Mouse (Mus musculus): ENCODE measurements around the gene Hes7.
A peak's percentile ranks its signal among the peaks of the same experiment; 100 is the strongest.
"Not testable (repeated sequence)": the region's sequence is repeated elsewhere in the genome, so short reads cannot be mapped to it uniquely, and the experiment has no call there.

Hes7 gene

DNA sequence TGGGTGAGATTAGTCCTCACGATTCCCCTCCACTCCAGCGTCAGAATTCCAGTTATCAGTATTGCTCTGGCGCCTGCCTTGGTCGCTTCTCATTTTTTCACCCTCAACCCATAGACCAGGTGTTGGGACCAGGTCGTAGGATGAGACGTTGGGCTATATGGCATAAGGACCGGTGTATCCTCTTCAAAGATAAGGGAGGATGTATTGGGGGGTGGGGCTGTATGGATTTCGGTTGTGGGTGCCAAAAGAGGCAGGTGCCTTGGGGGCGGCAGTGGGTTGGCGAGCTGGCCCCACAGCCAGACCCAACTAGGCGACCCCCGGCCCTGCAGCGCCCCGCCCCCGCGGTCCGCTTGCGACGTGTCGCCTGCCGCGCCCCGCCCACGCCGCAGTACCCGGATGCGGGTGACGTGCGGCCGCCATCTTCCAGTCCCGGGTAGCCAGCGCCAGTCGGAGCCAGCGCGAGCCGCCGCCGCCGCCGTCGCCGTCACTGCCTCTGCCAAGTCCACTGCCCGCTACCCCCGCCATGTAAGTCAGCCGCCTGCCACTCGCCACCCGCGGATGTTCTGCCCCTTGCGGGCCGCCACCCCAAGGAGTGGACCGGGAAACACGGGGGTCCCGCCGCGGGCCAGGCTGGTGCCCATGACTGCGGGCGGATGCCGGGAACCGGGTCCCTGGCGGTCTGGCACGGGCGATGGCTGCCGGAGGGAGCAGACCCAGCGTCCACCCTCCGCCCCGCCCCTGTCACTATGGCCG is 31.9 kb upstream of the Hes7 start, which contains the start of gene Vamp2:
Gene Vamp2 (plus strand): TSS at position 388 of the 753 bp plus-strand sequence.
- peak; percentile 93 to 95 for DNase-seq

GRCm38 (mm10) chr11:69088856-69089615 is 31.2 kb upstream of the Hes7 start:
- no peak for DNase-seq

- no peak for DNase-seq
Observed at GRCm38 (mm10) chr11:69089616-69090290, 30.5 kb upstream of the Hes7 start.

- DNase-seq, result no peak
Observed at GRCm38 (mm10) chr11:69090367-69090766, 29.8 kb upstream of the Hes7 start.

DNA sequence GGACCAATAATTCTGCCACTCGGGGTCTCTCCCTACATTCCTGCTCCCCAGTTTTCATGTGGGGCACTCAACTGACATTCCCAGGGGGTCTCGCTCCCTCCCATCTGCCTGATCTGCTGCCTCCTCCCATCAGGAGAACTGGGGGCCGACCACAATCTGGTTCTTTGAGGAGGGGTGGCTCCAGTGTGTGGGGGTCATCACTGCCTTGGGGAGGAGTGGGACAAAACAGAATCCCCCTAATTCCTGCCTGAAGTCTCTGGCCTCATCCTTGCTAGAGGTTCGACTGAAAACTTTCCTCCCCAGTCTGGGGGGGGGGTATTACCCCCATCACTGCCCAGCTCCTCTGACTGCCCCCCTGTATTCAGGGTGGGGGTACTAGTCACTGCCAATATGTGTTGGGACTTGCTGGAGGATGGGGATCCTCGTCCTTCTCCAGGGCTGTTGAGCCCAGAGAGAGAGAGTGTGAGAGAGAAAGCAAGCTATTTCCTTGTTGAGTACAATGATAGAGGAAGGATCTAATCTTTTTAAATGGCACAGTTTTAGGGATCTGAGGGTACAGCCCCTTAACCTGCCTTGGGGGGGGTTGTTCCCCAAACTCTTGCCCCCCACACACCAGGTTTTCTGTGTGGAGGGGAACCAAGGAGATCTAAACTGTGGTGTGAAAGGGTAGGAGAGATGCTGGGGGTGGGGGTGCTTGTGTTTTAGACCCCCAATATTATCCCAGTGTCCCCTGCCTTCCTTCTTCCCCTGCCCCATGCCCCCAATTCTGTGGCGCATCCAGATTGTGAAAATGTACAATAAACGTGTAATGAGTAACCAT is 28.4 kb upstream of the Hes7 start:
- no peak for DNase-seq

GRCm38 (mm10) chr11:69092386-69092751 is 27.8 kb upstream of the Hes7 start:
- DNase-seq, result peak; percentile 85 to 92

DNA sequence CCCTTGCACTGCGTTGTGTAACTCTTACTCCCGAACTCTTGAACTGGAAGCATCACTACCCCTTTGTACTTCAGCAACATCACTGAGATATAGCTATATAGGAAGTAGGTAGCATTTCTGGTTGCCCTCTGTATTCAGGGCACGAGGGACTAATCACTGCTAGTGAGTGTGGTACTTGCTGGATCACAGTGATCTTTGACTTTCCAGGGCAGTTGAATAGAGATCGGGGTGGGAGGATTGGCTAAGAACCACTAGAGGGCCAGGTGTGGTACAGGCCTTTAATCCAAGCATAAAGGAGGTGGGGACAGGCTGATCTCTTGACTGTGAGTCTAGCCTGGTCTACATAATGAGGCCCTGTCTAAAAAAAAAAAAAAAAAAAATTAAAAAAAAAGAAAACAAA is 27.3 kb upstream of the Hes7 start:
- no peak for DNase-seq

DNA sequence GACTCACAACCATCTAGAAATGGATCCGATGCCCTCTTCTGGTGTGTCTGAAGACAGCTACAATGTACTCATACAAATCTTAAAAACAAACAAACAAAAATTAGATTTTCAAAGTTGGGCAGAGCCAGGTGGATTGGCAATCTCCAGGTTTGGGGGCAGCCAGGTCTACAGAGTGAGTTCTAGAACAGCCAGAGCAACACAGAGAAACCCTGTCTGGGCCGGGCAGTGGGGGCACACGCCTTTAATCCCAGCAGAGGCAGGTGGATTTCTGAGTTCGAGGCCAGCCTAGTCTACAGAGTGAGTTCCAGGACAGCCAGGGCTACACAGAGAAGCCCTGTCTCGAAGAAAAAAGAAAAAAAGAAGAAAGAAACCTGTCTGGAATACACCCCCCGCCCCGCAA is 26.3 kb upstream of the Hes7 start:
- DNase-seq, result not testable (repeated sequence)

DNA sequence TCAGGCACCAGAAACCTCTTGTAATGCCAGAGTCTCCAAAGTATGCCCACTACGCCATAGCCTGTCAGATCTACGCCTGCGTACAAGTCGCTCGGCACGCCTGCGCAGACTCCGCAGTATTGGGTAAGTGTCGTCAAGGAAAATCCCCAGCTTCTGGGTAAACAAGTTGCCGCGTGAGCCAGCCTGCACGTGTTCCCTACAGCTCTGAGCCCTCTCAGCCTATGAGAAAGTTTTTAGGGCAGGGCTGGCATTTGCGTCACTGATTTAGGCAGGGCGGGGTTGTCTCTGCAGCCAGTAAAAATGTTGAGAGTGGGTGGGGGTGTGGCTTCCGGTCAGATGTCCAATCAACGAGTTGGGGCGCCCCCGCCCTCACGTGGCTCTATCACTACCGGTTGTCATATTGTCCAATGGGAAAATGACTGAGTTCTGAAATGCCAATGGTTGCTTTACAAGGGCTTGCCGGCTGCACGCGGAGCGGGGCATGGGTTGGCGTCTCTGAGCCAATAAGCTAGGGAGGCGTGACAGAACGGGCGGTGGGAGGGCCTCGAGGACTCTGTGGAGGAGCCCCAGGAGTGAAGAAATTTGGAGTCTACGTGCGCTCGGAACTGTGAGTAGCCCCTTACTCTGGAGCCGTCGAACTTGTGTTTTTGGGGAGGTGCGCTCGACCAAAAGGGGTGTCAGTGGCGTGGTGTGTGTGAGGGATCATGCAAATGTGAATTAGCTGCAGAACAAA is 25.3 kb upstream of the Hes7 start, which contains the start of gene Per1:
Gene Per1 (plus strand): TSS at position 521 of the 733 bp plus-strand sequence.
- DNase-seq, result peak; percentile 99 to 100

DNA sequence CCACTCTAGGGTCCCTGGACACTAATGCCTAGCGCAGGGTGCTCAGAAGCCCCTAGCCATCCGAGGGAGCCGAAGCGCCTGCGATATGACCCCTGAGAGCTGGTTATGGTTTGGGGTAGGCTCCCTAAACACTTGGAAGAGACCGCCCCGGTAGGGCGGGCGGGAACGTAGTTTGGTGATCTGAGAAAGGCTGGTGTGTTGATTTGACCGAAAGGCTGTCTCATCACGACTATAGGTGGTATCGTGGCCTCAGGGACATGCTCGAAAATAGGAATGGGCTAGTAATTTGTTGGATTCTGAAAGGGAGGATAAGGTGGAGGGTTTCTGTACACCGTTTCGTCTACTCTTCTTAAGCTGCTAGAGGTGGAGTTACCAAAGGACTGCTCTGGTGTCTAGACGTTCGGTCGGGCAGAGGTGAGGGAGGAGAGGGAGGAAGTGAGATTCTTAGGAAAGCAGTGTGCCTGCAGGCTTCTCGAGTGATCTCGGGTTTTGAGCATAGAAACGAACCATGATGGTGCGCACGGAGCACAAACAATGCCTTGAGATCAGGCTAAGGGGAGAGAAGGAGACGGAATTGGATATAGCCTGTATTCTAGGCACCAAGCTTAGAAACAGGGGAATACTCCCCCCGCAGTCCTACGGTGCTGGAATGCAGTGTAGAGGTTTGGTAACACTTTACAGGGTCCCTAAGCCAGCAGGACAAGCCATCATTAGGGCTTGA is 24.5 kb upstream of the Hes7 start:
- DNase-seq, result peak in 1 of 2 experiments; percentile 72

- DNase-seq, result no peak
Observed at GRCm38 (mm10) chr11:69096360-69096986, 23.7 kb upstream of the Hes7 start.

GRCm38 (mm10) chr11:69096987-69097900 is 23.0 kb upstream of the Hes7 start:
- DNase-seq, result peak; percentile 100

GRCm38 (mm10) chr11:69098039-69098761 is 22.0 kb upstream of the Hes7 start:
- DNase-seq, result no peak

DNA sequence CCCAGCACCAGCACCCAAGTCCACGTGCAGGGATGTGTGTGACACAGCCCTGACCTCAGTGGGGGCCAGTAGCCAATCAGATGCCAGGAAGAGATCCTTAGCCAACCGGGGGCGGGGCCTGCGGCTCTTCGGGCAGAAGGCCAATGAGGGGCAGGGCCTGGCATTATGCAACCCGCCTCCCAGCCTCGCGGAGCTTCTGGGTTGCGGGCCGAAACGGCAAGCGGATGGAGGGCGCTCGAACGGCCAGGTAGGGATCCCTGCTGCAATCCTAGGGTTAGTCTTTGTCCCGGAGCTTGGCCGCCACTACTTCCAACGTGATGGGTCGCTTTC is 21.5 kb upstream of the Hes7 start:
- DNase-seq, result peak; percentile 98 to 99

GRCm38 (mm10) chr11:69099177-69099914 is 20.9 kb upstream of the Hes7 start:
- DNase-seq, result peak; percentile 91

DNA sequence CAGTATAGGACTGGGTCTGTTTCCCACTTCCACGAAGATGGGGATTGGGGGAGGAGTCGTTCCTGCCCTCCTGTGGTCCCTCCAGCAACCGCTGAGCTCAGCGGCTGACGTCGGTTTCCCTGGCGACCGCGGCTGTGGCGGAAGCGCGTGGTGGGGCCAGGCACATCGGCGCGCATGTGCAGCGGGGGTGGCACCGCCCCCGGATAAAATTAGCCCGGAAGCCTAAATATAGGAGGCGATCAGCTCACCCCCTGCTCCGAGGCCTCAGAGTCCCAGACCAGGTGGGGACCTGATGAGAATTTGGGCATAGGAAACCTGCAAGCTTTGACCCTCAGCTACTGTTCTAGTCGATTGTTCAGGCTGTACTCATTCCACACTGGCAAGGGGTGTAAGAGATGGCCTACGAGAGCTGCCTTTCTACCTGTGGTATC is 20.3 kb upstream of the Hes7 start:
- peak; percentile 95 to 96 for DNase-seq

DNA sequence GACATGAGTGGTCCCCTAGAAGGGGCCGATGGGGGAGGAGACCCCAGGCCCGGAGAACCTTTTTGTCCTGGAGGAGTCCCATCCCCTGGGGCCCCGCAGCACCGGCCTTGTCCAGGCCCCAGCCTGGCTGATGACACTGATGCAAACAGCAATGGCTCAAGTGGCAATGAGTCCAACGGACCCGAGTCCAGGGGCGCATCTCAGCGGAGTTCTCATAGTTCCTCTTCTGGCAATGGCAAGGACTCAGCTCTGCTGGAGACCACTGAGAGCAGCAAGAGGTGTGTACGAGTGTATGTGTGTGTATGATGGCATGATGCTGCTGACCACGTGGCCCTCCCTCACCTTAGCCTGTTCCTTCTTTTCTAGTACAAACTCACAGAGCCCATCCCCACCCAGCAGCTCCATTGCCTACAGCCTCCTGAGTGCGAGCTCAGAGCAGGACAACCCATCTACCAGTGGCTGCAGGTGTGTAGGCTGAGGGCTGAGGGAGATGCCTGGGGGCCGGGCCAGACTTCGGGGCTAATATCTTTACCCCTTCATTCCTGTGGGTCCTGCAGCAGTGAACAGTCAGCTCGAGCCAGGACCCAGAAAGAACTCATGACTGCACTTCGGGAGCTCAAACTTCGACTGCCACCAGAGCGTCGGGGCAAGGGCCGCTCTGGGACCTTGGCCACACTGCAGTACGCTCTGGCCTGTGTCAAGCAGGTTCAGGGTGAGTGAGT is 19.4 kb upstream of the Hes7 start:
- DNase-seq, result peak in 1 of 2 experiments; percentile 14

Measured in lung, postnatal 4 days (tissue).